Mouse (Mus musculus) midbrain, embryonic 11.5 days (tissue): ENCODE results near the gene Ifi27. TPM values are rescaled to one million over a fixed set of nuclear protein-coding genes. Genes with fewer than 3 reads are reported as not detected.

Experiments
- ATAC-seq: fragments of 200-750 bp; cut with Nextera tagmentation; 2 replicates; pipeline ENCODE4 v1.8.0; 2017; ENCODE audit warnings: moderate TSS enrichment, moderate library complexity; ENCODE audit not compliant: low FRiP score
- DNase-seq: peaks from one replicate; pipeline ENCODE4 v3.0.0; 2015; ENCODE audit warnings: low spot score; ENCODE audit errors: missing footprints
- H3K27ac ChIP-seq: fragments of 300-500 bp; sonication (generic); 2 replicates; pipeline ENCODE4 v1.5.1; 2014; ENCODE audit warnings: low read depth, low read length
- H3K27me3 ChIP-seq: fragments of 300-500 bp; sonication (generic); 2 replicates; pipeline ENCODE4 v1.6.1; 2014; ENCODE audit warnings: mild to moderate bottlenecking, low read length, moderate library complexity, mixed read lengths; ENCODE audit not compliant: control insufficient read depth, insufficient read depth
- H3K36me3 ChIP-seq: fragments of 300-500 bp; sonication (generic); 2 replicates; pipeline ENCODE4 v1.6.1; 2014; ENCODE audit warnings: mild to moderate bottlenecking, low read length, moderate library complexity, mixed read lengths; ENCODE audit not compliant: control insufficient read depth, insufficient read depth
- H3K4me1 ChIP-seq: fragments of 300-500 bp; sonication (generic); 2 replicates; pipeline ENCODE4 v1.6.1; 2014; ENCODE audit warnings: low read length; ENCODE audit not compliant: control insufficient read depth, insufficient read depth
- H3K4me2 ChIP-seq: fragments of 300-500 bp; sonication (generic); 2 replicates; pipeline ENCODE4 v1.6.1; 2014; ENCODE audit warnings: mild to moderate bottlenecking, moderate library complexity
- H3K4me3 ChIP-seq: fragments of 300-500 bp; sonication (generic); 2 replicates; pipeline ENCODE4 v1.5.1; 2014; ENCODE audit warnings: low read depth, low read length
- H3K9ac ChIP-seq: fragments of 300-500 bp; sonication (generic); 2 replicates; pipeline ENCODE4 v1.6.1; 2014; ENCODE audit warnings: low read length
- H3K9me3 ChIP-seq: fragments of 300-500 bp; sonication (generic); 2 replicates; pipeline ENCODE4 v1.6.1; 2016; ENCODE audit warnings: low read length; ENCODE audit not compliant: control insufficient read depth
- WGBS: fragments of 180-500 bp; shearing (Covaris S2); extraction: QIAGEN DNeasy Blood & Tissue Kit; methylation state at CpG from one replicate; pipeline ENCODE4 v1.1.7; 2014; 5-methylcytosine and 5-hydroxymethylcytosine counted together
- polyA plus RNA-seq: library from polyadenylated mRNA; unstranded; fragments of >200 nt; fragmentation: Nextera tagmentation; extraction: Ambion mirVana; gene quantifications from 2 replicates; pipeline ENCODE4 v1.2.1, GENCODE M21; 2014

Gene Ifi27
- 3.7 and 4.1 TPM in 2 replicates for polyA plus RNA-seq

GRCm38 (mm10) chr12:103433986-103434731 lies at the start of gene Ifi27:
Gene Ifi27 (plus strand): TSS chr12:103434211.
- no peak within 1 kb of the TSS for H3K4me2 ChIP-seq
- no peak within 1 kb of the TSS for H3K9ac ChIP-seq
- DNase-seq (no peak), ATAC-seq (no peak)
- H3K4me3 ChIP-seq: no peak within 1 kb of the TSS
- no peaks in the 10 kb centered on the region for H3K9me3 ChIP-seq
- 79% methylated on average over 8 of the region's 8 CpGs for WGBS
- H3K27ac ChIP-seq: no peak within 1 kb of the TSS
- no peaks in the 10 kb centered on the region for H3K4me1 ChIP-seq
- H3K27me3 ChIP-seq: no peaks in the 10 kb centered on the region
- H3K36me3 ChIP-seq: no peaks in the 10 kb centered on the region

- H3K4me2 ChIP-seq: peak within 1 kb of the TSS; percentile 80
- ATAC-seq: peak; percentile 99
- no peak within 1 kb of the TSS; the same call in 1 of the 2 replicates for H3K27ac ChIP-seq
- no peaks in the 10 kb centered on the region for H3K9me3 ChIP-seq
- H3K9ac ChIP-seq: peak within 1 kb of the TSS; percentile 87
- under 1% methylated on average over 52 of the region's 58 CpGs for WGBS
- peak; percentile 99 for DNase-seq
- peaks cover 6% of the 10 kb centered on the region for H3K4me1 ChIP-seq
- H3K4me3 ChIP-seq: peak within 1 kb of the TSS; percentile 76
- no peaks in the 10 kb centered on the region for H3K27me3 ChIP-seq
- no peaks in the 10 kb centered on the region for H3K36me3 ChIP-seq
These were observed 45.3 kb upstream of the Ifi27 start, which contains the start of gene Otub2 for GRCm38 (mm10) chr12:103388505-103389347. Gene Otub2 (plus strand): TSS chr12:103388682.

GRCm38 (mm10) chr12:103389348-103389727 lies 44.7 kb upstream of the Ifi27 start:
- H3K36me3 ChIP-seq: no peaks in the 10 kb centered on the region
- no peaks in the 10 kb centered on the region for H3K27me3 ChIP-seq
- H3K4me2 ChIP-seq: peak overlapping the region; percentile 80
- H3K9ac ChIP-seq: peak overlapping the region; percentile 87
- DNase-seq (no peak), ATAC-seq (no peak)
- peak overlapping the region; percentile 76 for H3K4me3 ChIP-seq
- no peaks in the 10 kb centered on the region for H3K9me3 ChIP-seq
- no peak overlapping the region for H3K27ac ChIP-seq
- peaks cover 6% of the 10 kb centered on the region for H3K4me1 ChIP-seq
- WGBS: 57% methylated on average over 2 of the region's 2 CpGs

GRCm38 (mm10) chr12:103389982-103390381 lies 44.0 kb upstream of the Ifi27 start:
- no peak overlapping the region for H3K27ac ChIP-seq
- ATAC-seq (no peak), DNase-seq (peak; percentile 60)
- H3K4me3 ChIP-seq: no peak overlapping the region
- no peaks in the 10 kb centered on the region for H3K9me3 ChIP-seq
- H3K27me3 ChIP-seq: no peaks in the 10 kb centered on the region
- WGBS: 91% methylated on average over 4 of the region's 4 CpGs
- H3K4me1 ChIP-seq: peaks cover 6% of the 10 kb centered on the region
- H3K36me3 ChIP-seq: no peaks in the 10 kb centered on the region
- H3K9ac ChIP-seq: no peak overlapping the region
- H3K4me2 ChIP-seq: no peak overlapping the region

- no peaks in the 10 kb centered on the region for H3K27me3 ChIP-seq
- no peak overlapping the region for H3K9ac ChIP-seq
- 91% methylated on average over 7 of the region's 7 CpGs for WGBS
- DNase-seq (no peak), ATAC-seq (no peak)
- no peaks in the 10 kb centered on the region for H3K9me3 ChIP-seq
- H3K4me1 ChIP-seq: peaks cover 6% of the 10 kb centered on the region
- H3K27ac ChIP-seq: no peak overlapping the region
- no peak overlapping the region for H3K4me3 ChIP-seq
- H3K4me2 ChIP-seq: no peak overlapping the region
- H3K36me3 ChIP-seq: no peaks in the 10 kb centered on the region
These were observed 42.9 kb upstream of the Ifi27 start for GRCm38 (mm10) chr12:103391098-103391497.

- WGBS: 46% methylated on average over 6 of the region's 6 CpGs
- Histone ChIP-seq H3K4me2 (no peak overlapping the region), H3K27me3 (no peaks in the 10 kb centered on the region), H3K9ac (no peak overlapping the region), H3K27ac (no peak overlapping the region), H3K9me3 (no peaks in the 10 kb centered on the region), H3K36me3 (no peaks in the 10 kb centered on the region), H3K4me1 (peaks cover 6% of the 10 kb centered on the region), H3K4me3 (no peak overlapping the region)
- DNase-seq (no peak), ATAC-seq (no peak)
These were observed 40.5 kb upstream of the Ifi27 start for GRCm38 (mm10) chr12:103393528-103393927.

GRCm38 (mm10) chr12:103395486-103396275 lies 38.3 kb upstream of the Ifi27 start:
- no peaks in the 10 kb centered on the region for H3K4me1 ChIP-seq
- H3K9me3 ChIP-seq: no peaks in the 10 kb centered on the region
- WGBS: 81% methylated on average over 12 of the region's 12 CpGs
- H3K4me2 ChIP-seq: no peak overlapping the region
- no peak for ATAC-seq
- H3K4me3 ChIP-seq: no peak overlapping the region
- no peak overlapping the region for H3K27ac ChIP-seq
- no peak for DNase-seq
- H3K36me3 ChIP-seq: no peaks in the 10 kb centered on the region
- H3K27me3 ChIP-seq: no peaks in the 10 kb centered on the region
- H3K9ac ChIP-seq: no peak overlapping the region

- Histone ChIP-seq H3K9ac (no peak overlapping the region), H3K4me3 (no peak overlapping the region), H3K4me1 (no peaks in the 10 kb centered on the region), H3K4me2 (no peak overlapping the region), H3K27me3 (no peaks in the 10 kb centered on the region), H3K36me3 (no peaks in the 10 kb centered on the region), H3K9me3 (no peaks in the 10 kb centered on the region), H3K27ac (no peak overlapping the region)
- 85% methylated on average over 7 of the region's 7 CpGs for WGBS
- ATAC-seq (no peak), DNase-seq (no peak)
These were observed 37.3 kb upstream of the Ifi27 start for GRCm38 (mm10) chr12:103396751-103397150.
